Mouse (Mus musculus) embryonic facial prominence, embryonic 15.5 days (tissue): ENCODE measurements around the gene Kcnc1. TPM values are rescaled to one million over a fixed set of nuclear protein-coding genes. Genes with fewer than 3 reads are reported as not detected.
A peak's percentile ranks its signal among the peaks of the same experiment; 100 is the strongest.

Source experiments
- ATAC-seq: fragments of 200-750 bp; cut with Nextera tagmentation; 2 replicates; pipeline ENCODE4 v1.8.0; 2017; ENCODE audit warnings: low read depth, moderate TSS enrichment; ENCODE audit not compliant: insufficient number of reproducible peaks, low FRiP score, low TSS enrichment
- H3K27ac ChIP-seq: fragments of 300-500 bp; sonication (generic); replicated peaks from 2 replicates; pipeline ENCODE4 v1.5.1; 2015; ENCODE audit warnings: mild to moderate bottlenecking, inconsistent platforms
- H3K27me3 ChIP-seq: fragments of 300-500 bp; sonication (generic); 2 replicates; pipeline ENCODE4 v1.6.1; 2015; ENCODE audit warnings: inconsistent platforms
- H3K36me3 ChIP-seq: fragments of 300-500 bp; sonication (generic); 2 replicates; pipeline ENCODE4 v1.6.1; 2015; ENCODE audit warnings: mild to moderate bottlenecking, inconsistent platforms
- H3K4me1 ChIP-seq: fragments of 300-500 bp; sonication (generic); 2 replicates; pipeline ENCODE4 v1.6.1; 2015; ENCODE audit warnings: inconsistent platforms
- H3K4me2 ChIP-seq: fragments of 300-500 bp; sonication (generic); replicated peaks from 2 replicates; pipeline ENCODE4 v1.6.1; 2015; ENCODE audit warnings: mild to moderate bottlenecking, inconsistent platforms
- H3K4me3 ChIP-seq: fragments of 300-500 bp; sonication (generic); replicated peaks from 2 replicates; pipeline ENCODE4 v1.5.1; 2015; ENCODE audit warnings: mild to moderate bottlenecking, inconsistent platforms
- H3K9ac ChIP-seq: fragments of 300-500 bp; sonication (generic); 2 replicates; pipeline ENCODE4 v1.6.1; 2015; ENCODE audit warnings: inconsistent platforms
- H3K9me3 ChIP-seq: fragments of 300-500 bp; sonication (generic); replicated peaks from 2 replicates; pipeline ENCODE4 v1.6.1; 2016; ENCODE audit warnings: inconsistent platforms
- WGBS: fragments of 180-500 bp; shearing (Covaris S2); methylation state at CpG from one replicate; pipeline ENCODE4 v1.1.7; 2015; 5-methylcytosine and 5-hydroxymethylcytosine counted together
- polyA plus RNA-seq: library from polyadenylated mRNA; unstranded; fragments of >200 nt; fragmentation: Nextera tagmentation; extraction: Ambion mirVana; gene quantifications from 2 replicates; pipeline ENCODE4 v1.2.1, GENCODE M21; 2015

Gene Kcnc1
- polyA plus RNA-seq, 1 experiment from 2014 or later = 0.31 TPM

GRCm38 (mm10) chr7:46482099-46482531, 85.8 kb downstream of the Kcnc1 start:
- Histone ChIP-seq H3K36me3 (no peaks in the 10 kb centered on the region), H3K27me3 (no peaks in the 10 kb centered on the region), H3K4me1 (no peaks in the 10 kb centered on the region), H3K9me3 (no peaks in the 10 kb centered on the region), H3K27ac (no peak overlapping the region), H3K9ac (no peak overlapping the region), H3K4me3 (no peak overlapping the region), H3K4me2 (no peak overlapping the region)
- peak; percentile 54 for ATAC-seq
- WGBS = 60% methylated on average over 2 of the region's 2 CpGs

- Histone ChIP-seq H3K36me3 (no peaks in the 10 kb centered on the region), H3K4me2 (no peak overlapping the region), H3K9ac (no peak overlapping the region), H3K4me3 (no peak overlapping the region), H3K27ac (no peak overlapping the region), H3K4me1 (no peaks in the 10 kb centered on the region), H3K27me3 (no peaks in the 10 kb centered on the region), H3K9me3 (no peaks in the 10 kb centered on the region)
- no peak for ATAC-seq
- 65% methylated on average over 10 of the region's 10 CpGs for WGBS
These were observed 86.8 kb downstream of the Kcnc1 start for GRCm38 (mm10) chr7:46483050-46483449.

- Histone ChIP-seq H3K4me2 (no peak overlapping the region), H3K9me3 (no peaks in the 10 kb centered on the region), H3K4me3 (no peak overlapping the region), H3K27ac (no peak overlapping the region), H3K36me3 (no peaks in the 10 kb centered on the region), H3K4me1 (no peaks in the 10 kb centered on the region), H3K27me3 (no peaks in the 10 kb centered on the region), H3K9ac (no peak overlapping the region)
- WGBS = 73% methylated on average over 6 of the region's 6 CpGs
- ATAC-seq = no peak
These were observed 87.9 kb downstream of the Kcnc1 start for GRCm38 (mm10) chr7:46484223-46484622.

GRCm38 (mm10) chr7:46486761-46487160, 90.5 kb downstream of the Kcnc1 start:
- Histone ChIP-seq H3K27me3 (no peaks in the 10 kb centered on the region), H3K9me3 (no peaks in the 10 kb centered on the region), H3K4me2 (no peak overlapping the region), H3K36me3 (no peaks in the 10 kb centered on the region), H3K27ac (no peak overlapping the region), H3K4me3 (no peak overlapping the region), H3K9ac (no peak overlapping the region), H3K4me1 (no peaks in the 10 kb centered on the region)
- no peak for ATAC-seq
- WGBS = 81% methylated on average over 5 of the region's 5 CpGs

GRCm38 (mm10) chr7:46487354-46487753, 91.1 kb downstream of the Kcnc1 start:
- Histone ChIP-seq H3K27ac (no peak overlapping the region), H3K9me3 (no peaks in the 10 kb centered on the region), H3K27me3 (no peaks in the 10 kb centered on the region), H3K36me3 (no peaks in the 10 kb centered on the region), H3K4me3 (no peak overlapping the region), H3K4me2 (no peak overlapping the region), H3K4me1 (0 out of 2 replicates have a peak, but pooled peaks cover 3% of the 10 kb centered on the region), H3K9ac (no peak overlapping the region)
- ATAC-seq = no peak
- WGBS = 48% methylated on average over 4 of the region's 4 CpGs

Other genes with a start within 250 kb of the Kcnc1 start
- 1.7 and 1.9 TPM in 2 replicates for gene Abcc8, start 216.5 kb upstream of the Kcnc1 start, polyA plus RNA-seq
- gene Ush1c, start 158.0 kb upstream of the Kcnc1 start, polyA plus RNA-seq = 0.09 and 0.15 TPM in 2 replicates
- gene Otog, start 155.5 kb upstream of the Kcnc1 start, polyA plus RNA-seq = 0.49 TPM in 2 replicates
- gene Myod1, start 20.0 kb upstream of the Kcnc1 start, polyA plus RNA-seq = 56.1 and 70.3 TPM in 2 replicates
- 15.0 and 16.6 TPM in 2 replicates for gene Sergef, start 243.3 kb downstream of the Kcnc1 start, polyA plus RNA-seq